Mouse (Mus musculus) adrenal gland, adult 18-20 months (tissue): ENCODE results near the gene Plpp7. TPM values are rescaled to one million over a fixed set of nuclear protein-coding genes. Genes with fewer than 3 reads are reported as not detected.
A peak's percentile ranks its signal among the peaks of the same experiment; 100 is the strongest.

ENCODE experiments used
- DNase-seq, 2 experiments: peaks; one replicate each; pipeline ENCODE4 v3.0.0; 2021 to 2022; ENCODE audit warnings: low spot score in 2 of 2
- long read RNA-seq, 2 experiments: library from polyadenylated mRNA; stranded (forward); transcript quantifications; one replicate each; pipeline ENCODE4 v2.0.0; 2021
- total RNA-seq, 2 experiments: library from RNA; stranded (reverse); gene quantifications; 1 replicate in 1 of 2; 2 replicates in 1 of 2; pipeline ENCODE4 v1.2.3; 2021

The Plpp7 gene
- total RNA-seq, result 1 to 10 TPM; 5.4 to 6.6 TPM
- long read RNA-seq, experiment 1, partial matches to known transcripts, result 0 of 5 reads
- long read RNA-seq, experiment 1, other reads (novel, unspliced or antisense), result 1 of 5 reads
- long read RNA-seq, experiment 2, transcript Plpp7-201 (2 exons, 1,947 nt), result major isoform, 20 of 20 reads
- long read RNA-seq, experiment 2, partial matches to known transcripts, result 0 of 20 reads
- long read RNA-seq, experiment 2, other reads (novel, unspliced or antisense), result 0 of 20 reads

DNA sequence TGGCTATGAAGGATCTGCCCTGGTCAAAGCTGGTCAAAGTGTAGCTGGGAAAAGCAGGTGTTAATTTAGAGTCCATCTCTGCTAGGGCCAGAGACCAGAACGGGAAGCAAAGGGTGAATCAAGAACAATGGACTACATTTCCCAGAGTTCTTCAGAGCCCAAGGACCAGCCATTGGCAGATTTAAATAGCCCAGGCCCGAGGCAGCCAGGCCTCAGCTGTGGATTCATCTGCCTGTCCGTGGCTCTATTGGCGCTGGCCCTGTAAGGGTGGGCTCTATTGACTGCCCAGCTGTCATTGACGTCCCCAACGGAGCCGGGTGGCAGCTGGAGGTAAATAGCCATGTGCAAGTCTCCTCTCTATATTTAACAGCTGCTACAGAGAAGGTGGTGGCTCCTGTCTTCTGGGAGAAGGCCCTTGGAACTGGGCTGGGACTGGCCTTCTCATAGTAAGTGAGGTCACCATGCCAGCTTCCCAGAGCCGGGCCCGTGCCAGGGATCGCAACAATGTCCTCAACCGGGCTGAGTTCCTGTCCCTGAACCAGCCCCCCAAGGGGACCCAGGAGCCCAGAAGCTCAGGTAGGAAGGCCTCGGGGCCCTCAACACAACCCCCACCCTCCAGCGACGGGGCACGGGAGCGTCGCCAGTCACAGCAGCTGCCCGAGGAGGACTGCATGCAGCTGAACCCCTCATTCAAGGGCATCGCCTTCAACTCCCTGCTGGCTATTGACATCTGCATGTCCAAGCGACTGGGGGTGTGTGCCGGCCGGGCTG is at the start of gene Plpp7:
Plpp7 (plus strand) TSS at position 178 of the 771 bp plus-strand sequence.
- peak; percentile 47 to 58 for DNase-seq

DNA sequence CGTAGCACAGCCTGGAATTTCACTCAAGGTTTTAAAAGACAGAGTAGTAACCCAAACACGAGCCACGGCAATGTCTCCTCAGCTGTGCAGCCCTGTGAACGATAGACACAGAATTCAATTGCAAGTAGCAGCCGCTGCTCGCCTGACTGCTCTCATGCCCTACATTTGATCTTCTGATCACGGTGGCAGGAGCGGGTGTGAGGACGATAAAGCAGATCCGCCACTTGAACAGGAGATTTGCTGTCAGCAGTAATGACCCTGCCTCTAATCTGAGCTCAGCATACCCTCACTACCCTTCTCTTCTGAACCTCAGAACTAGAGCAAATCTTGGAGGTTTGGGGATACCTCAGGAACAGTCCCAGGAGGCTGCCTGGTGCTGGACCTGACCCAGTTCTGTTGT is 49.3 kb upstream of the Plpp7 start:
- DNase-seq, result no peak

DNA sequence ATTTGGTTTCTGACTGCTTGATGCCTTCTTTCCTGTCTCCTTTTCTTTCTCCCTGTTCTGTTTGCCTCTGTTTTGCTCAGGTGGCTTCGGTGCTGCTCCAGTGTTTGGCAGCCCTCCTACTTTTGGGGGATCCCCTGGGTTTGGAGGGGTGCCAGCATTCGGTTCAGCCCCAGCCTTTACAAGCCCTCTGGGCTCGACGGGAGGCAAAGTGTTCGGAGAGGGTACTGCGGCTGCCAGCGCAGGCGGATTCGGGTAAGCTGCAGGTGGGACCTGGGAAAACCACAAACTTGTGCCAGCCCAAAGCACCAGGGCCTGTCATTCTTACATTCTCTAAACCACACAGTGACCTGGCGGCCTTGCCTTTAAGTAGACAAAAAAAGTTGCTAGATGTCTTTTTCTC is 48.0 kb upstream of the Plpp7 start:
- no peak for DNase-seq

DNA sequence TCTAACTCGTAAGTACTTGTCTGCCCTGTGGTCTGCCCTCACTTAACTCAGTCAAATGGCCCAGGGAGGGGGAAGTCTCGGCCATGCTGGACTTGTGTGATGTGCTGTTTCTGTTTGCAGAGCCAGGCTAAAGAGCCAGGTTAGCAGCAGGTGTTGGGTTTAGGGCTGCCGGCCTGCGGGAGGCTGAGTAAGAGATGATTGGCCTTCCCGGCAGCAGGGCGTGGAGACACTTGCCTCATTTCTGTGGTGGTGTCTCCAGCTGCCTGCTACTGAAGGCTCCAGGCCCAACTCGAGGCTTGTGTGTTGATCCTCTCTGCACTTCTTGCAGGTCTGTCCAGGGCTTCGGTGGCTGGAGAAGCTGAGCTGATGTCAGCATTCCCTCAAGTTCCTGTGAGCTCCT is 43.5 kb upstream of the Plpp7 start:
- DNase-seq, result no peak

DNA sequence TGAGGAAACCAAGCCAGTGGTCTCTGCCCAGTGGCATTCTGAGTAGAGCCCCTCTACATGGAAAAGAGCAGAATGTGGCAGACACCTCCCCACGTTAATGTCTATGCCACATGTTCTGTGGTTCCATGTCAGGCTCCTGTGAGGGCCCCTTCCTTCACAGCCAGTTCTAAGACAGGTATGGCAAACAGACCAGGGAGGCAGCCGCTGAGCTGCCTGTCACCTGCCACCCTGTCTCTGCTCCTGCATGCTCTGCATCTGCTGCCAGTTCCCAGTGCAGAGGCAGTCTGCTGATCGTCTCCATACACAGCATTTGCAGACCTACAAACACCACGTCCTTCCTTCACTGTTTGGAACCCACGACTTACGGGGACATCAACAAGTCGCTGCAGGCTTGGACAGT is 42.9 kb upstream of the Plpp7 start:
- DNase-seq, result no peak

DNA sequence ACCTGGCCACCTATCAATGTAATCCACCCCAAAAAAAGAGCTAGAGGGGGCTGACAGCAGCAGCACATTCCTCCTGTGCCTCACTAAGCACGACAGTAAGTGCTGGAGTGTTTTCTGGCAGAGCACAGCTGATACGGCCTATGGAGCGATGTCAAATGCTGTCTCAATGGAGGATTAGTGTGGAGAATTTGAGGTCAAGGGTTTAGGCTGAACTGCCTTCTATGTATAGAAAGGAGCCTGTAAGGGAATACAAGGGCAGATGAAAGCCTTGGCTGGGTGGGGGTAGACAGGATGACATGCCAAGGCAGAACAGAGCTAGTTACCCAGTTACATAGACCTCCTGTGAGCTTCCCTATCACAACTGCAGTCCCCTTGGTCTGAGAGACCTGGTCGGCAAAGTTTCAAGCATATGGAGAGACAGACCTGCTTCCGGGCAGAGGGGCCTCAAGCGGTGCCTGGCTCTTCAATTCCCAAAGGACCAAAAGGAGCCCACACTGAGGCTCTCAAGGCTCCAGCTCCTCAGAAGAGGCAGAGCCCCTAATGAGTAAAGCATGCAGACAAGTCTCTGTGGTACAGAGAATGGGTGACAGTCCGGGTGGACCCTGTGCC is 39.9 kb upstream of the Plpp7 start:
- DNase-seq, result no peak

DNA sequence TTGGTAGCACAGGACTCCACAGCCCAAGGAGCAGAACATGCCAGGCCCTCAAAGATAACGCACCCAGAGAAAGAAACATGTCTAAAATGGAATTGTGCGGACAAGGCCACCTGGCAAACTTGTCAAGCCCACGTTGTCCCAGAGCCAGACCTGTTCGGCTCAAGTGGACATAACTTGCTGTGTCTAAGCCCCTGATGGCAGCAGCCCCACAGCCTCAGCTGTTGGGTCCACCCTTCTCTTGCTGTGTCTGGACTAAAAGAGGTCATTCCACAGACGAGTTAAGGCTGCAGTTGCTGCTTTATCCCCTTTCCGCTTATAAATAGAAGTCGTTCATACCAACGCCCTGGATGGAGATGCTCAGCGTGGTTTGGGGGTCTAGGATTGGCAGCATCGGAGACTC is 38.8 kb upstream of the Plpp7 start:
- no peak for DNase-seq

DNA sequence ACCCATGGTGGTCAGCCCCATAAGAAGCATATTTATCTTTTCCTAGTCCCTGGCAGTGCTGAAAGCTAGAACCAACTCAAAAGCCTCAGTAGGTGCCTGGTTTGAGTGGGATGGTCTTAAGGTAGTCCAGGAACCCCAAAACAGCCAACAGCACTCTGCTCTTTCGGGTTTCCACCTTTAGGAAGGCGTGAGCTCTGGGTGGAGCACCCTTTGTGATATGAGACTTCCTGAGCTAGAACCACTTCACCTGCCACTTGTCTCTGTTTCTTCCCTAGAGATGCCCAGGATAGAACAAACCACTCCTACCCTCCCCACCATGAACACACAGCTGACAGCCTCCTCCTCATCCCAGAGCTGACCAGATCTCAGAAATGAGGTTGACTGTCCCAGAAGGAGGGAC is 38.0 kb upstream of the Plpp7 start:
- no peak for DNase-seq

DNA sequence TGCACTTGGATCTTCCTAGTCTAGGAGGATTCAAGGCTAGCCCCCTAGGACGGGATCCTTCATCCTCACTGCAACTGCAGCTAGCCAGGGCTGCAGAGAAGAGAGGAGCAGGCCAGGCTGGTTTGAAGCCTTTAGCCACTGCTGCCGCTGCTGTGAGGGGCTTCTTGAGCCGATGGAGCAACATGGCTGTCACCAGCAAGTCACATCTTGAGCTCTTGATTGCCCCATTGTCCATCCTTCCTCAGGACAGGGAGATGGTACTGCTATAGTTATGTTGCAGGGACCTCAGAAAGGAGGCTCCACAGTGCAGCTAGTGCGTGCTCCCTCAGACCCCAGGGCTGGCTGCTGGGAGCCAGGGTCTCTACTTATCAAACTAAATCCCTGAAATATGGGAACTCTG is 37.5 kb upstream of the Plpp7 start:
- DNase-seq, result no peak

DNA sequence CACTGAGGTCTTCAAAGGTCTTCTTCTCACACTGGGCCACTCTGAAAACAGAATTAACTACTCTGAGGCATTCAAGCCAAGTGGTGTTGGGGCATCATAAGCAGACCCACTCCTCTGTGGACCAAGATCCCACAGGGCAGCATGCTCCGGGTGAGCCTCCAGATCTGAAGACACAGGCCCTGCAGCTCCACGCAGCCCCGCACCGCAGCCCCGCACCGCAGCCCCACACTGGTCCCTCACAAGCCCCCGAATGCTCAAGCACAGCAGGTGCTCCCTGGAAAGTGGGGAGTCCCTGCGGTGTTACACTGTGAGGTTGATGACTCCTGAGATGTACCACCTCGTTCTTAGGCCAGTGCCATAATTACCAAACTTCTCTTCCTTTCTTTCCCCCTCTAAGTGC is 37.1 kb upstream of the Plpp7 start:
- no peak for DNase-seq

DNA sequence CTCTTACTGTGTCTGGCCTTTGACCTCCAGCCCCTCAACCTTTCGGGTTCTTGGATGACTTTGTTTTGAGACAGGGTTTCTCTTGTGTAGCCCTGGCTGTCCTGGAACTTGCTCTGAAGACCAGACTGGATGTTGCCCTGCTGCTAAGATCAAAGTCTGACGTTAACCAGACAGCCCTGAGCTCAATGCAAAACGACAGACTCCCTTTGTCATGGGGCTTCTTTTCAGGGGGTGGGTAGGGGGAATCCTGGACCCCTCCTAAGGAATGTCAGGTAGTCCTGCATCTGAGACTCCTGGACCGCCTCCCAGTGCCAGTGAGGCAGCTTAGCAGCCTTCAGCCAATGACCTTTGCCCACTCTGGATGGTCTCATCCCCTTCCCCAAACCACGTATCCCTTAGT is 36.6 kb upstream of the Plpp7 start:
- DNase-seq, result no peak

DNA sequence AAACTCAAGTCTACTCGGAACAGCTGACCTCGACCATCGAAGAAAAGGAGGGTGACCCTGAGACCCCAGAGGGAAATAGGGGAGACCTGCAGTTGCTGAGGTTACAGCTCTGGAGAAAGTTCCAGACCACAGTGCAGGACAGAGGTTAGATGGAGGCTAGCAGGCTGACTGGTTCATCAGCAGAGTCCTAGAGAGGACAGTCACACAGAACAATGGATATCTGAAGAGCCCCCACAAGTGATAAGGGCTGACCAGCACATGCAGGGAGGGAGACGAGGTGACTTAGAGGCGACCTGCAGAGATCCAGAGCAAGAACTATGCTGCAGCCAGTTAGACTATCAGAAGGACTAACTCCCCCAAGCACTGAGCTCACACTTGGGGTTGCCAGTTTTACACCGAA is 35.7 kb upstream of the Plpp7 start:
- DNase-seq, result no peak

DNA sequence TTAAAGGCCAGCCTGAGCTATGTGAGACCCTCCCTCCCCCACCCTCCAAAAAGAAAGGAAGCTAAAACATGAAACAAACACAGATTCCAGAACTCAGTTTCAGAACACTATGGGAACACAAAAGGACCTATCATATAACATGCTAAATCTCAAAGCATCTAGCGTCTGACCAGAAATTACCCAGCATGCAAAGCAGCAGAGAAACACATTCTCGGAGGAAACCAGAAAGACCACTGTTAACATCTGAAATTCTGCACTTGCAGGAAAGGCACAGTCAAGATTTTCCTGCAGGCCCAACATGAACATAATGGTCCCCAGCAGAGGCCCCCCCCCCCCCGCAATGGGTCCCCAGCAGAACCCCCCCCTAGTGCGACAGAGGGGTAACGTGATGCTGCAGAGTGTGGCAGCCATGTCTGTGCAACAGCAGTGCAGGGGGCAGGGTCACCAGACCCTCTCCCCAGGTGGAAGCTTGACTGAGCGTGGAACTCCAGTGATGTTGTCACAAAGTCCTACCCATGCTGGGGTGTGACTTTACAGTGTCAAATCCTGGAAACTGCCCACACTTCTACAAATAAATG is 35.0 kb upstream of the Plpp7 start:
- no peak for DNase-seq

DNA sequence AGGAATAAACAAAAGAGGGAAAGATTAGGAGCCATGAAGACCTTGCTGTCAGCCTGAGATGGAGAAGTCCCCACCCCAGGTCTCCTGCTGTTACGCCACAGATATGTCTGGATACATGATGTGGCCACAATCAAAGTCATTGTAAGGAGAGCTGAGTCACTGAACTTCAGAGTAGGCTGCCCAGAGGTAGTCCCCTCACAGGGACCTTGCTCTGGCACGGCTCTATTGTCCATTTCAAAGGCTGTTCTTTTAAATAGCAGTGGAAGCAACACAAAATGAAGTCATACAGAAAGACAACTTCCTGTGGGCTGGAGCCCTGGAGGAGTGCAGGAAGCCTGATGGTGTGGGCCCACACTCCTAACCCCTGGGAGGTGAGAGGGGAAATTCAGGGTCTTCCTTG is 34.1 kb upstream of the Plpp7 start:
- no peak for DNase-seq

DNA sequence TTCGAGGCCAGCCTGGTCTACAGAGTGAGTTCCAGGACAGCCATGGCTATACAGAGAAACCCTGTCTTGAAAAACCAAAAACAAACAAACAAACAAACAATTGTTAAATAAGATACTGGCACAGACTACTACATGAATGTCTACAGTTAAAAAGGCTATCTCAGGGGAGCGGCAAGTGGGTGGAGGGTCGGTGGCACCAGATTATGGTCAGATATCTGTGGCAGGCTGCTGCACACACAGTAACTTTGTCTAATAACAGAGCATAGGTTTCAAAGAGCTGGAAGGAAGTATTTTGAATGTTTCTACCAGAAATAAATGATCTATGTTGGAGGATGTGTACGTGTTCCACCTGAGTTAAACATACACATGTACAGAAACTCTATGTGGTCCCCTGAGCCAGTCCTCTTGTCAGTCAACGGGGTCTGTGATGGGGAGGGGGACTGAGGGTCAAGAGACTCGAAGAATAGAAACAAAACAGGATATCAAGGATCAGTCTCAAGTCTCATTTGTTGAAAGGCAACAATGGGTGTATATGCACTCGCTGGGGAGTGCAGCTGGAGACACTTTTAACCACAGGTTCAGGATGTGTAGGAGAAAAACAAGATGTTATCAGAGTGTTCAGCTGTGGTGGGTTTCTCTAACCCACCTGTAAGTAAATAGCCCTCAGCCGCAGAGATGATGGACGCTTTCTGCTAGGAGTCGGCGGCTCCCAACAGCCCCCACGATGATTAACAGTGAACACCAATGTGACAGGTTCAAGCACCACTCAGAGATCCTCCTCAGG is 33.4 kb upstream of the Plpp7 start:
- no peak for DNase-seq

DNA sequence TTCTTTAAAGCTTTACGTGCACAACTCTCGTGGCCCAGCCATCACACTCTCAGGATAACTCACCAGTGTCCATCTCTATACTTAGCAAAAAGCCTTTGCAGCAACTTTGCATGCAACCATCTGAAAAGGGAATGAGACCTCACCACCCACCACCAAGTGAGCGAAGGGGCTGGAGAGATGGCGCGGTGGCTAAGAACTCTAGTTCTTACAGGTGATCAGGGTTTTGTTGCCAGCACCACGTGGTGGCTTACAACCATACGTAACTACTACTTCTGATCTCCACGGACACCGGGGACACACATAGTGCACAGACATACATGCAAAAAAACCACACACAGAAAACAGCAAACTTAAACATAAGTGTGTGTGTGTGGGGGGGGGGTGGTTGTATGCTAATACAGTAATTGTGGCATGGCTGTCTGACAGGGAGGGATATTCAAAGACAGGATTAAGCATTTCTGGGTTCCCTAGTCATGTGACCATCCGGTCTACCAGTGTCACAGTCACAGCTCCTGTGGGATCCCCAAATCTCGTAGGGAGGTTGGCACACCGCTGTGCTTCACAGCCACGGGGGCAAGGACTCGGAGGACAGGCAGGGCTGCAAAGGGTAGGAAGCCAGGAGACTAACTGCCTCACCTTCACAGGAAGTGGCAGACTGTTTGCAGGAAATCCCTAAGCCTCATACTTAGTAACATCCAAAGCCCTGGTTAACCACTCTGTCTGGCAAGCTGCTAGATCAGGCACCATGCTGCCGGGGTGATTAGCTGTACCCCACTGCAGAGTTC is 32.5 kb upstream of the Plpp7 start:
- no peak for DNase-seq

DNA sequence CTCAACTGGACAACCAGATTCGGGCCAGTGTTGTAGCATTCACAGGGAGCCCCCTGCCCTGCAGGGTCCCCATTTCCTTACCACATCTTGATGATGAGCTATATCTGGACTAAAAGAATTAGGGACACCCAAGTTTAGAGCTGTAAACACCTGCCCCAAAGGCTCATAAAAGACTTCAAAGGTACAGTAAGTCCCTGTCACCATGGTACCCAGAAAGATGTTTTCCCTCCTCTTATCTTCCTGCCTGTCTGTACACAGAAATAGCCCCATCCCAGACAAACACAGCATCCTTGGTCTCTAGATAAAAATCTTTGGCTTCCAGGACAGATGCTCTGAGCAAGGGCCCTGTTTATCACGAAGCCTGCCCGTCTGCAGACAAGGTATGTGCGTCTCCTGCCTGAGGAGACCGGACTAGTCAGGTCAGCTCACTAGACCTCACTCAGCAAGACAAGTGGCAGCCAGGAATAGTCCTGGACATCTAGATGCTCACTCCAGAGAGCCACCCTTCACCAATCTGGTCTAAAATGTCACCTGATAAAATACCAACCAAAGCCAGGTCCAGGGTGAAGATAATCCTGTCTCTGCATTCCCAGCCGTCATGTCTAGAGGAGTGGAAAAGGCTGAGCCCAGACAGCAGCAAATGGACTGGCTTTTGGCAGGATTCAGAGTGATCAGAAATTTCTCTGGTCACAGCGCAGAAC is 31.7 kb upstream of the Plpp7 start:
- no peak for DNase-seq

DNA sequence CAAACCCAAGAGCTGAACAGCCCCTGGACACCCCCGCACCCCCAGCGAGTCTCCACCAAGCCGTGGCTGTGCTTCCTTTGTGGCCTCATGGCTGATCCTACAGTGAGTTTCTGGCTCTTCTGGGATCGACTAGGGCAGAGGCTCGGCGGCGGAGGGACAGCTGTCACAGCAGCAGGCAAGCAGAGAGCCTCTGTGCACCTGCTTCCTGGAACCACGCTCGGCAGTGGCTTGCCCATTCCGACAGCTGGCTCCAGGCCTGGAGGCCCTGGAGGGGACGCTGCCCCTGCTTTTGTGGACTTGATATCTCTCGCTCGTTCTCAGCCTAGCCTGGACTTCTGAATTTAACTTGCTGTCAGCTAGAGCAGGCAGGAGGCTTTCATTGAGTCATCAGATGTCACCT is 30.4 kb upstream of the Plpp7 start:
- no peak for DNase-seq

DNA sequence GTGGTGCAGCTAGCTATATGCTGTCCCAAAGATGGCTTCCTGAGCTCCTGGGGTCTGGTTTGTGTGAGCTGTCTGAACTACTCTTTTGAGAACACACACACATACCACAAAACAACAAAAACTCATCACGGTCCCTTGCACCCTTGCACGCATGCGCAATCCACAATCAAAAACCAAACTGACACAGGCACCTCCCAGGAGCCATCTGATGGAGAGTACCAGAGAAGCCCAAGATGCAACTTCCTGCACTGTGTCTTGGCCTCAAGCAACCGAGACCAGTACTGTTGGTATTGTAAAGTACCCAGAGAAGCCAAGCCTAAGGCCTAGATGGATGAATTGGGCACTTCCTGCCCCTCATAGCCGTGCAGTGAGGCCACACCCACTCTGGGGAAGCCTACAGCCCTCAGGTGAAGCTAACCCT is 29.9 kb upstream of the Plpp7 start:
- no peak for DNase-seq

DNA sequence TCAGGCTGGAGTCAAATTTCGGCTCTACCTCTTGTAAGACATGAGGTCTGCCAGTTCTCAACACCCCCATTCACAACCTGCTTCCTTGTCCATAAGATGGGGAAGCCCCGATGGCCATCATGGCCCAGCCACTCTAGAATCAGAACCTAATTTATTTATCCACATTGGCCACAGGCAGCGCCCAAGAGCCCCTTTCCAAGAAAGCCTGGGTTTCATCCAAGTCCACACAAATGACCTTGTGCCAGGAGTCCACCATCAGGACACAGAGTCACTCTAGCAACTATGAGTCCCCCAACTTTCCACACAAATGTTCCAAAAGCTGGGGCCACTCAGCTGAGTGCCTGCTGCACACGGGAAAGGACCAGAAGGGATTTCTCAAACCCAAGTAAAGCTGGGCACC is 29.3 kb upstream of the Plpp7 start:
- DNase-seq, result no peak
